Mouse (Mus musculus) CD4-positive helper T cell, adult 2 months (primary cell): ENCODE measurements around the gene St3gal4.

Experiments
- DNase-seq: peaks from one replicate; pipeline ENCODE4 v3.0.0-alpha.2; 2012; ENCODE audit warnings: low read depth, missing footprints, low spot score

Gene St3gal4

GRCm38 (mm10) chr9:35007697-35008341, 111.2 kb downstream of the St3gal4 start:
- DNase-seq, result no peak

- DNase-seq, result no peak
These were observed 115.0 kb downstream of the St3gal4 start for GRCm38 (mm10) chr9:35004113-35004512.

GRCm38 (mm10) chr9:34997880-34998865, 120.9 kb downstream of the St3gal4 start:
- DNase-seq, result no peak
